Mouse (Mus musculus): Measurements from ENCODE around the gene Ttbk1. TPM values are rescaled to one million over a fixed set of nuclear protein-coding genes. Genes with fewer than 3 reads are reported as not detected.
A peak's percentile ranks its signal among the peaks of the same experiment; 100 is the strongest.

The Ttbk1 gene
- polyA plus RNA-seq, 1 experiment from 2014 or later = 0.15 TPM

DNA sequence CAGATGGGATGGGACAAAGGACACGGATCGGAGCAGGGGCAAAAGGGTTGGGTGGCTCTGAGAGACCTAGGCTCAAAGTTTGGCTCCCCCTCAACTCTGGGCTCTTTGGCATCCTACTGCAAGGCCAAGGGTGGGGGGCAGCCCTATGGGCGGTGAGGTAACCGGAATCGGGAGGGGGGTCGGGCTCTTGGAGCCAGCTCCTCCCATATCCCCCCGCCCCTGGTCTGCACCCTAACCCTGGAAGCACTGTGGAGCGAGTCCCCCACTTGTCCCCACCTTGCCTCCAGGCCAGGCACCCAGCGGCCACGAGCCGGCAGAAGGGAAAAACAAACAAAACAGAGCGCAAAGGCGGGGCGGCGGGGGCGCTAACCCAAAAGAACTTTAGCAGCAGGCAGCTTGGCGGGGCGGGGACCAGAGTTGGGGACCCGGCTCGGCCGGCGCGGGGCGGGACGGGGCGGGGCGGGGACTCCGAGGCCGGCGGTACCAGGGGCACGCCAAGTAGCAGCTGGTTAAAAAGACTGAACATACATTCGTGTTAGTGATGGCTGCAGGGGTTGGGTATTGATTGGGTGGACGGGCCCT, 32.3 kb downstream of the Ttbk1 start:
- peak overlapping the region; percentile 39 for H3K4me3 ChIP-seq (ENCODE audit: low read length)
- under 1% methylated on average over 33 of the region's 33 CpGs for WGBS
- H3K4me2 ChIP-seq (replicated peaks; ENCODE audit: low read depth, low read length) = peak overlapping the region; percentile 64
- no peak for ATAC-seq (ENCODE audit: low FRiP score, low TSS enrichment)
- no peaks in the 10 kb centered on the region for H3K9me3 ChIP-seq (ENCODE audit: low read length)
- H3K27me3 ChIP-seq (ENCODE audit: insufficient read depth, low read length) = peaks cover 70% of the 10 kb centered on the region
- peaks cover 27% of the 10 kb centered on the region for H3K4me1 ChIP-seq (ENCODE audit: insufficient read depth, low read length)
- no peak overlapping the region for H3K27ac ChIP-seq (ENCODE audit: low read length)
- H3K9ac ChIP-seq (replicated peaks; ENCODE audit: low read length) = peak overlapping the region; percentile 5; the same call in 1 of the 2 replicates
- no peaks in the 10 kb centered on the region for H3K36me3 ChIP-seq (ENCODE audit: insufficient read depth, low read length)

GRCm38 (mm10) chr17:46454539-46454938, 32.9 kb downstream of the Ttbk1 start:
- no peak overlapping the region for H3K27ac ChIP-seq (ENCODE audit: low read length)
- H3K36me3 ChIP-seq (ENCODE audit: insufficient read depth, low read length) = no peaks in the 10 kb centered on the region
- peaks cover 63% of the 10 kb centered on the region for H3K27me3 ChIP-seq (ENCODE audit: insufficient read depth, low read length)
- peak overlapping the region; percentile 39 for H3K4me3 ChIP-seq (ENCODE audit: low read length)
- no peak overlapping the region for H3K9ac ChIP-seq (replicated peaks; ENCODE audit: low read length)
- H3K4me2 ChIP-seq (replicated peaks; ENCODE audit: low read depth, low read length) = peak overlapping the region; percentile 64
- under 1% methylated on average over 9 of the region's 9 CpGs for WGBS
- ATAC-seq (ENCODE audit: low FRiP score, low TSS enrichment) = no peak
- no peaks in the 10 kb centered on the region for H3K9me3 ChIP-seq (ENCODE audit: low read length)
- H3K4me1 ChIP-seq (ENCODE audit: insufficient read depth, low read length) = peaks cover 26% of the 10 kb centered on the region

- under 1% methylated on average over 26 of the region's 26 CpGs for WGBS
- peaks cover 26% of the 10 kb centered on the region for H3K4me1 ChIP-seq (ENCODE audit: insufficient read depth, low read length)
- peak overlapping the region; percentile 64 for H3K4me2 ChIP-seq (replicated peaks; ENCODE audit: low read depth, low read length)
- H3K36me3 ChIP-seq (ENCODE audit: insufficient read depth, low read length) = no peaks in the 10 kb centered on the region
- peaks cover 58% of the 10 kb centered on the region for H3K27me3 ChIP-seq (ENCODE audit: insufficient read depth, low read length)
- no peak for ATAC-seq (ENCODE audit: low FRiP score, low TSS enrichment)
- H3K9ac ChIP-seq (replicated peaks; ENCODE audit: low read length) = no peak overlapping the region
- no peak overlapping the region for H3K27ac ChIP-seq (ENCODE audit: low read length)
- H3K9me3 ChIP-seq (ENCODE audit: low read length) = no peaks in the 10 kb centered on the region
- H3K4me3 ChIP-seq (ENCODE audit: low read length) = peak overlapping the region; percentile 39
These were observed 33.5 kb downstream of the Ttbk1 start for GRCm38 (mm10) chr17:46453970-46454411.

DNA sequence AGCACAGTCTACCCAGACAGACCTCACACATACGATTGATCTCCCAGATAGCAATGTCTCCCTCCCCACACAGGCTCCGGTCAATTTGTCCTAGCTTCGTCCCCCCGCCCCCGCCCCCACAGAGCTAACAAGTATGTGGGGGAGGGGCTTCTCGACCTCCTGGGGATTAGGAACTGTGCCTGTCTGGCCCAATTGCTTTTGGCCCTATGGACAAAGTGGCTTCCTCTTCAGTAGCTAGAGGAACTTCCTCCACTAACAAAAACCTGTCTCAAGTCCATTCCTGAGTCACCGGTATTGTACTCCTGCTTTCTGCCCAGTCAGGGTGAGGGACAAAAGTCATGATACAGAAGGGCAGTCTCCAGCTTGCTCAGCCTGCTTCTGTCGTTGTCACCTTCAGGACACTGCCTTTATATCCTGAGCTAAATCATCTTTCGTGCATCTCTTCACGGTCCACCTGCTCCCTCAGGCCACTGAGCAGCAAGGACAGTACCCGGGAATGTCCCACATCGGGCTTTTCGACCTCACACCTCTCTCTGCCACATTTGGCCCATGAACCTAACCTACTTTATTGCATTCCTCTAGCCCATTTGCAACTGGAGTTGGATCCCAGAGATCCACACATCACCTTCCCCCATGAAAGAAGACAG, 34.0 kb downstream of the Ttbk1 start:
- Histone ChIP-seq H3K9me3 (ENCODE audit: low read length) (no peaks in the 10 kb centered on the region), H3K27me3 (ENCODE audit: insufficient read depth, low read length) (peaks cover 52% of the 10 kb centered on the region), H3K4me3 (ENCODE audit: low read length) (no peak overlapping the region), H3K4me2 (replicated peaks; ENCODE audit: low read depth, low read length) (peak overlapping the region; percentile 64; the same call in 1 of the 2 replicates), H3K9ac (replicated peaks; ENCODE audit: low read length) (no peak overlapping the region), H3K36me3 (ENCODE audit: insufficient read depth, low read length) (no peaks in the 10 kb centered on the region), H3K4me1 (ENCODE audit: insufficient read depth, low read length) (peaks cover 26% of the 10 kb centered on the region), H3K27ac (ENCODE audit: low read length) (no peak overlapping the region)
- ATAC-seq (ENCODE audit: low FRiP score, low TSS enrichment) = no peak
- WGBS = 3% methylated on average over 13 of the region's 13 CpGs

GRCm38 (mm10) chr17:46452683-46453082, 34.8 kb downstream of the Ttbk1 start:
- H3K9ac ChIP-seq (replicated peaks; ENCODE audit: low read length) = no peak overlapping the region
- H3K4me1 ChIP-seq (ENCODE audit: insufficient read depth, low read length) = peaks cover 26% of the 10 kb centered on the region
- H3K9me3 ChIP-seq (ENCODE audit: low read length) = no peaks in the 10 kb centered on the region
- no peaks in the 10 kb centered on the region for H3K36me3 ChIP-seq (ENCODE audit: insufficient read depth, low read length)
- no peak overlapping the region for H3K4me2 ChIP-seq (replicated peaks; ENCODE audit: low read depth, low read length)
- no peak overlapping the region for H3K27ac ChIP-seq (ENCODE audit: low read length)
- peaks cover 45% of the 10 kb centered on the region for H3K27me3 ChIP-seq (ENCODE audit: insufficient read depth, low read length)
- ATAC-seq (ENCODE audit: low FRiP score, low TSS enrichment) = 0 out of 2 replicates have a peak, but pooled peaks have one; percentile 7
- 28% methylated on average over 5 of the region's 5 CpGs for WGBS
- no peak overlapping the region for H3K4me3 ChIP-seq (ENCODE audit: low read length)

DNA sequence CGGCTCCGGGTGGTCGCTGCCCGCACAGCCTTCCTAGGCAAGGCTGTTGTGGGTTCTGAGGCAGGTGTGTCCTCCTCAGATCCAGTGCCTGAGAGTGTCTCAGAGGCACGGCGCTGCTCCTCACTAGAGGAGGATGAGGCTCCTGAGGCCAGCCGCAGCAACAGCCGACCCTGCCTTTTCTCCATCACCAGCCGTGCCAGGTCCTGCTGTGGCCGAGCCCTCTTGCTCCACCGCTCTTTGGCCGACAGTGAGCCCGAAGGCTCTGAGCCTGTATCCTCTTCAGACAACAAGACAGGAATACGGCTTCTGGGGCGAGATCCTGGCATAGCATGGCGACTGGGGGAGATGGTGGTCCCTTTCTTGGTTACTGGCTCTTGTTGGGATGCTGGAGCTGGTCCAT, 41.2 kb downstream of the Ttbk1 start:
- 92% methylated on average over 16 of the region's 16 CpGs for WGBS
- no peak overlapping the region for H3K9ac ChIP-seq (replicated peaks; ENCODE audit: low read length)
- no peaks in the 10 kb centered on the region for H3K9me3 ChIP-seq (ENCODE audit: low read length)
- ATAC-seq (ENCODE audit: low FRiP score, low TSS enrichment) = no peak
- no peak overlapping the region for H3K4me2 ChIP-seq (replicated peaks; ENCODE audit: low read depth, low read length)
- H3K4me3 ChIP-seq (ENCODE audit: low read length) = no peak overlapping the region
- no peaks in the 10 kb centered on the region for H3K36me3 ChIP-seq (ENCODE audit: insufficient read depth, low read length)
- no peak overlapping the region for H3K27ac ChIP-seq (ENCODE audit: low read length)
- H3K27me3 ChIP-seq (ENCODE audit: insufficient read depth, low read length) = peaks cover 51% of the 10 kb centered on the region
- H3K4me1 ChIP-seq (ENCODE audit: insufficient read depth, low read length) = peaks cover 19% of the 10 kb centered on the region

DNA sequence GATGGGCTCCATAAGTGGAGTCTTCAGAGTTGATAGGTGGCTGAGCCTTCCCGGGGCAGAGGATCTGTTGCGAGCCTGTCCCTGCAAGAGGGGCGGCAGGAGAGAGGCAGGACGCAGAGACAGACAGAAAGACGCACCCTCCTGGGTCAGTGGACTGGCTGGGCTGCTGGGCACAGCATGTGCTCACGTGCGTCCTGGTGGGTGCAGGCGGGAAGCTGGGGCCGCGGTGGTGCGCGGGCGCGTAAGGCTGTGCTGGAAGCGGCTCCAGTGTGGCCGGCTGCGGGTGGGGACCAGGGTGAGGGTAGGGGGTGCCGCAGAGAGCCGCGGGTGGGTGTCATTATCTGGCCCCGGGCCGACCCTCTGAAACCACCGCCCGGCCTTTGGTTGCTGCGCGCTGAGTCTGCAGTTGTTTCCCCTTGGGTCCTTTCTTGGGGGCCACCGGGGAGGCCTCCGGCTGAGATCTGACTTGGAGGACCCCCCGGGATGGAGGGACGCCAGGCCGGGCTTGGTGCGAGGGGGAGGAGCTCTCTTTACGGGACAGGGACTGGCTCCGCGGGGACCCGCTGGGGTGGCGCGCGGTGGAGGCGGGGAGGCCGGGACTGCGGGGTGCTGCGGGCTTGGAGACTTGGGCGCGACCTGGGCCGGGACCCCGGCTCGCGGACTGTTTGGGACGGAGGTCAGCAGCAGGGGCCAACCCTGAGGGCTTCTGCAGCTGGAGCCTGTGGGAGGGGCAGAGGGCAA, 42.5 kb downstream of the Ttbk1 start:
- Histone ChIP-seq H3K9me3 (ENCODE audit: low read length) (no peaks in the 10 kb centered on the region), H3K27me3 (ENCODE audit: insufficient read depth, low read length) (peaks cover 51% of the 10 kb centered on the region), H3K36me3 (ENCODE audit: insufficient read depth, low read length) (no peaks in the 10 kb centered on the region), H3K4me3 (ENCODE audit: low read length) (peak overlapping the region; percentile 47), H3K4me1 (ENCODE audit: insufficient read depth, low read length) (peaks cover 19% of the 10 kb centered on the region), H3K9ac (replicated peaks; ENCODE audit: low read length) (peak overlapping the region; percentile 58), H3K4me2 (replicated peaks; ENCODE audit: low read depth, low read length) (peak overlapping the region; percentile 75), H3K27ac (ENCODE audit: low read length) (no peak overlapping the region)
- WGBS = 1% methylated on average over 49 of the region's 50 CpGs
- ATAC-seq (ENCODE audit: low FRiP score, low TSS enrichment) = peak; percentile 35; the same call in 1 of the 2 replicates

- no peaks in the 10 kb centered on the region for H3K36me3 ChIP-seq (ENCODE audit: insufficient read depth, low read length)
- H3K27me3 ChIP-seq (ENCODE audit: insufficient read depth, low read length) = peaks cover 35% of the 10 kb centered on the region
- no peak overlapping the region for H3K4me3 ChIP-seq (ENCODE audit: low read length)
- H3K4me2 ChIP-seq (replicated peaks; ENCODE audit: low read depth, low read length) = no peak overlapping the region
- ATAC-seq (ENCODE audit: low FRiP score, low TSS enrichment) = no peak
- H3K9me3 ChIP-seq (ENCODE audit: low read length) = no peaks in the 10 kb centered on the region
- H3K27ac ChIP-seq (ENCODE audit: low read length) = no peak overlapping the region
- peaks cover 6% of the 10 kb centered on the region; the same call in 1 of the 2 replicates for H3K4me1 ChIP-seq (ENCODE audit: insufficient read depth, low read length)
- 94% methylated on average over 10 of the region's 10 CpGs for WGBS
- H3K9ac ChIP-seq (replicated peaks; ENCODE audit: low read length) = no peak overlapping the region
These were observed 48.3 kb downstream of the Ttbk1 start for GRCm38 (mm10) chr17:46439176-46439575.

DNA sequence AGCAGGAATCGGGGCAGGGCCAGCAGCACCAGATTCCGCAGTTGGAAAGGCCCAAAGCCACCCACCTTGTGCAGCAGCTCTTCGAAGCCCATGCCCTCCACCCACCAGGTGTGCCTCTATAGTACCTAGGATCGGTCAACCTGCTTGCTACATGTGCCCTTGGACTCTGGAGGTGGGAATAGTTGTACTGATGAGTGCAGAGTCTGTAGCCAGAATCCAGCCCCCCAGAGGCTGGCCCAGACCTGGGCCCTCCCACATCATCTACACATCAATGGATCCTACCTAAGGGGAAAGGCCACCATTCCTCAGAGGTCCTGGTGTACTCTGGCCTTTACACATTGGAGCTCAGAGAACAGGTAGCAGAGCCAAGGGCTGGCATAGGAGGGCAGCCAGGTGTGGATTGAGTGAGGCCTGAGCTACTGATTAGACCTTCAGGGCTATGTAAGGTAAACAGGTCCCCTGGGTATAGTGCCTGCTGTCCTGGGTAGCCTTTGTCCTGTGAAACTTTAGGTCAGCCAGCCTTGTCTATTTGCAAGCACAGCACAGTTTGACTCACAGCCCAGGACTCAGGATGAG, 49.1 kb downstream of the Ttbk1 start, which contains the start of gene Slc22a7:
Slc22a7 (minus strand) TSS at position 160 of the 576 bp plus-strand sequence.
- H3K27me3 ChIP-seq (ENCODE audit: insufficient read depth, low read length) = peaks cover 27% of the 10 kb centered on the region
- no peak within 1 kb of the TSS for H3K4me3 ChIP-seq (ENCODE audit: low read length)
- H3K27ac ChIP-seq (ENCODE audit: low read length) = no peak within 1 kb of the TSS
- ATAC-seq (ENCODE audit: low FRiP score, low TSS enrichment) = no peak
- no peak within 1 kb of the TSS for H3K4me2 ChIP-seq (replicated peaks; ENCODE audit: low read depth, low read length)
- peaks cover 10% of the 10 kb centered on the region; the same call in 1 of the 2 replicates for H3K4me1 ChIP-seq (ENCODE audit: insufficient read depth, low read length)
- no peaks in the 10 kb centered on the region for H3K36me3 ChIP-seq (ENCODE audit: insufficient read depth, low read length)
- 90% methylated on average over 4 of the region's 4 CpGs for WGBS
- H3K9ac ChIP-seq (replicated peaks; ENCODE audit: low read length) = no peak within 1 kb of the TSS
- H3K9me3 ChIP-seq (ENCODE audit: low read length) = no peaks in the 10 kb centered on the region
